Mouse (Mus musculus) limb, embryonic 15.5 days (tissue): ENCODE measurements around the gene Zan. TPM values are rescaled to one million over a fixed set of nuclear protein-coding genes. Genes with fewer than 3 reads are reported as not detected.

ENCODE experiments used
- ATAC-seq: fragments of 200-750 bp; cut with Nextera tagmentation; 2 replicates; pipeline ENCODE4 v1.8.0; 2017; ENCODE audit warnings: low read depth, moderate TSS enrichment; ENCODE audit not compliant: insufficient number of reproducible peaks, low FRiP score, low TSS enrichment
- H3K27ac ChIP-seq: fragments of 300-500 bp; sonication (generic); 2 replicates; pipeline ENCODE4 v1.5.1; 2015; ENCODE audit warnings: moderate library complexity, mild to moderate bottlenecking, inconsistent platforms
- H3K27me3 ChIP-seq: fragments of 300-500 bp; sonication (generic); 2 replicates; pipeline ENCODE4 v1.6.1; 2015; ENCODE audit warnings: inconsistent platforms
- H3K36me3 ChIP-seq: fragments of 300-500 bp; sonication (generic); 2 replicates; pipeline ENCODE4 v1.6.1; 2015; ENCODE audit warnings: inconsistent platforms
- H3K4me1 ChIP-seq: fragments of 300-500 bp; sonication (generic); 2 replicates; pipeline ENCODE4 v1.6.1; 2015; ENCODE audit warnings: inconsistent platforms
- H3K4me2 ChIP-seq: fragments of 300-500 bp; sonication (generic); 2 replicates; pipeline ENCODE4 v1.6.1; 2015; ENCODE audit warnings: mild to moderate bottlenecking, inconsistent platforms
- H3K4me3 ChIP-seq: fragments of 300-500 bp; sonication (generic); 2 replicates; pipeline ENCODE4 v1.5.1; 2015; ENCODE audit warnings: mild to moderate bottlenecking, inconsistent platforms
- H3K9ac ChIP-seq: fragments of 300-500 bp; sonication (generic); 2 replicates; pipeline ENCODE4 v1.6.1; 2015; ENCODE audit warnings: inconsistent platforms
- H3K9me3 ChIP-seq: fragments of 300-500 bp; sonication (generic); 2 replicates; pipeline ENCODE4 v1.6.1; 2016; ENCODE audit warnings: inconsistent platforms
- WGBS: fragments of 180-500 bp; shearing (Covaris S2); methylation state at CpG from one replicate; pipeline ENCODE4 v1.1.7; 2015; 5-methylcytosine and 5-hydroxymethylcytosine counted together
- polyA plus RNA-seq: library from polyadenylated mRNA; unstranded; fragments of >200 nt; fragmentation: Nextera tagmentation; extraction: Ambion mirVana; gene quantifications from 2 replicates; pipeline ENCODE4 v1.2.1, GENCODE M21; 2015

Zan gene
- polyA plus RNA-seq, 1 experiment from 2014 or later, result 0.13 TPM

DNA sequence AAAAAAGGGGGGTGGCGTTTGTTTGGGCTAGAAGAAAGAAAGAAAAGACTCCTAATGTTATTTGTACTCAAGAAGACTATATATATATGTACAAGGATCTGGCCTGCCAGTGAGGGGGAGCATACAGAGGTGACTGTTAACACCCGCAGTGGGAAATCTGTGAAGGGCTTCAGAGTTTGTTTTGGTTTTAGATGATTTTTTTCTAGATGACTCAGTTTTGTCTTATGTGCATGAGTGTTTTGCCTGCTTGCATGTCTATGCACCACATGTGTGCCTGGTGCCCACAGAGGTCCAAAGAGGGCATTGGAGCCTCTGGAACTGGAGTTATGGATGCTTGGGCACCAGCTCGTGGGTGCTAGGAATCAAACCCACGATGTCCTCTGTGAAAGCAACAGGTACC is 129.9 kb downstream of the Zan start:
- no peak for ATAC-seq
- Histone ChIP-seq H3K4me1 (peaks cover 38% of the 10 kb centered on the region), H3K4me2 (no peak overlapping the region), H3K36me3 (no peaks in the 10 kb centered on the region), H3K4me3 (no peak overlapping the region), H3K27ac (no peak overlapping the region), H3K9me3 (no peaks in the 10 kb centered on the region), H3K9ac (no peak overlapping the region), H3K27me3 (no peaks in the 10 kb centered on the region)
- WGBS, result 89% methylated on average over 4 of the region's 4 CpGs

DNA sequence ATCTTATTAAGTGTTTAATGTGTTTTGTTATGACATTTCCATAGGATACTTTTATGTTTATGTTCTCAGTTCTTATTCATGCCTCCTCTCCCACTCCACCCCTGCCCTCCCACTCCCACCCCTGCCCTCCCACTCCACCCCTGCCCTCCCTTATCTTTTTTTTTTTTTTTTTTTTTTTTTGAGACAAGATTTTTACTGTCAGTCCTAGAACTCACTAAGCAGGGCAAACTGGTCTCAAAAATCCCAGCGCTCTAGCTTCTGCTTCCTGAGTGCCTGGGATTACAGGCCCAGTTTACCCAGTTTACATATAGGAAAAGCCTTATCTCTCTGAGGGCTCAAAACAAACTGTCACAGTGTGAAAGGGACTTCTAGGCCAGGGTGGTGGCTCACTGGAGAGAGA is 130.5 kb downstream of the Zan start:
- H3K4me2 ChIP-seq, result no peak overlapping the region
- H3K9ac ChIP-seq, result no peak overlapping the region
- no peaks in the 10 kb centered on the region for H3K27me3 ChIP-seq
- WGBS, result 78% methylated on average over 1 of the region's 1 CpGs
- H3K4me3 ChIP-seq, result no peak overlapping the region
- no peaks in the 10 kb centered on the region for H3K9me3 ChIP-seq
- no peak for ATAC-seq
- no peak overlapping the region for H3K27ac ChIP-seq
- H3K36me3 ChIP-seq, result no peaks in the 10 kb centered on the region
- peaks cover 32% of the 10 kb centered on the region for H3K4me1 ChIP-seq

DNA sequence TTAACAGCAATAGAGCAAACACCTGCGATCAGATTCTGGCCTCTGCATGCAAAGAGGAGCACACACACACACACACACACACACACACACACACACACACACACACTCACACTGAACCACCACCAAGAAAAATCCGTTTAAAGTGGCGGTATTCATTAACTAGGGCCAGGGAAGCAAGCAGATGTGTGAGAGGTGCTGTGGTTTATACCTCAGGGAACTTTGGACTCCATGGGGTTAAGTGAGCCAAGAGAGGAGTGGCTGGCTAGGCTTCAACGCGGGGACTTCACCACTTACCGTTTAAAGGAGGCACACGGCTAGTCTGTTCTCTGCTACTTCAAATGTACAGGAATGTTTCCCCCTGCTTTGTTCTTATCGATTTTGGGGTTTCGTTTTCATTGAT is 131.0 kb downstream of the Zan start:
- Histone ChIP-seq H3K4me2 (no peak overlapping the region), H3K27me3 (no peaks in the 10 kb centered on the region), H3K4me1 (peaks cover 31% of the 10 kb centered on the region), H3K9ac (no peak overlapping the region), H3K27ac (0 out of 2 replicates have a peak overlapping the region, but pooled peaks have one; percentile 33), H3K4me3 (no peak overlapping the region), H3K9me3 (no peaks in the 10 kb centered on the region), H3K36me3 (no peaks in the 10 kb centered on the region)
- ATAC-seq, result no peak
- 9% methylated on average over 9 of the region's 9 CpGs for WGBS

DNA sequence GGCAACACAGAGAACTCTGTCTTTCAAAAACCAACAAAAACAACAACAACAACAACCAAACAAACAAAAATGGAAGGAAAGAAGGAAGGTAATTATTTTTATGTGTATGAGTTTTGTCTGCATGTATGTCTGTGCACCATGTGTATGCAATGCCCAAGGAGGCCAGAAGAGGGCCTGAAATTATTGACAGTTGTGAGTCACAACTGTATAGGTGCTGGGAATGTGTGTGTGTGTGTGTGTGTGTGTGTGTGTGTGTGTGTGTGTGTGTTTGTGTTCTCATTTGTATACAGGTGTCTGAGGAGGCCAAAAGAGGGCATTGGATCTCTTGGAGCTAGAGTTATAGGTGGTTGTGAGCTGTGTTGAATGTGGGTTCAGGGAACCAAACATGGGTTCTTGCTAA is 133.0 kb downstream of the Zan start:
- H3K4me1 ChIP-seq, result peaks cover 34% of the 10 kb centered on the region

DNA sequence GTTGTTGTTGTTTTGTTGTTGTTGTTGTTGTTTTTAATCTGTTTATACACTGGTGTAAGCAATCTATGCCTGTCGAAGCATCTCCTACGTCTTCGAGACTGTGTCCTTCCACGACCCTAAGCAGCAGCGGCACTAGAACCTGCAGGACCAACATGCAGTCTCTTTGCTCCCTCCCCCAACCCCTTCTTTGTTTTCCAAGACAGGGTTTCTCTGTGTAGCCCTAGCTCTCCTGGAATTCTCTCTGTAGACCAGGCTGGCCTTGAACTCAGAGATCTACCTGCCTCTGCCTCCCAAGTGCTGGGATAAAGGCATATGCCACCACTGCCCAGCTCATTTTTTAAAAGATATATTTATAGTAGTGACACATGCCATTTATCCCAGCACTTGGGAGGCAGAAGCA is 133.5 kb downstream of the Zan start:
- Histone ChIP-seq H3K36me3 (no peaks in the 10 kb centered on the region), H3K27ac (no peak overlapping the region), H3K27me3 (no peaks in the 10 kb centered on the region), H3K4me3 (no peak overlapping the region), H3K9me3 (no peaks in the 10 kb centered on the region), H3K4me2 (no peak overlapping the region), H3K9ac (no peak overlapping the region), H3K4me1 (peaks cover 32% of the 10 kb centered on the region)
- 96% methylated on average over 5 of the region's 5 CpGs for WGBS
- no peak for ATAC-seq

More for the DNA sequence above, 133.0 kb downstream of the Zan start:
- Histone ChIP-seq H3K9ac (no peak overlapping the region), H3K4me2 (no peak overlapping the region), H3K9me3 (no peaks in the 10 kb centered on the region), H3K27me3 (no peaks in the 10 kb centered on the region), H3K27ac (no peak overlapping the region), H3K4me3 (no peak overlapping the region), H3K36me3 (no peaks in the 10 kb centered on the region)
- ATAC-seq, result no peak

DNA sequence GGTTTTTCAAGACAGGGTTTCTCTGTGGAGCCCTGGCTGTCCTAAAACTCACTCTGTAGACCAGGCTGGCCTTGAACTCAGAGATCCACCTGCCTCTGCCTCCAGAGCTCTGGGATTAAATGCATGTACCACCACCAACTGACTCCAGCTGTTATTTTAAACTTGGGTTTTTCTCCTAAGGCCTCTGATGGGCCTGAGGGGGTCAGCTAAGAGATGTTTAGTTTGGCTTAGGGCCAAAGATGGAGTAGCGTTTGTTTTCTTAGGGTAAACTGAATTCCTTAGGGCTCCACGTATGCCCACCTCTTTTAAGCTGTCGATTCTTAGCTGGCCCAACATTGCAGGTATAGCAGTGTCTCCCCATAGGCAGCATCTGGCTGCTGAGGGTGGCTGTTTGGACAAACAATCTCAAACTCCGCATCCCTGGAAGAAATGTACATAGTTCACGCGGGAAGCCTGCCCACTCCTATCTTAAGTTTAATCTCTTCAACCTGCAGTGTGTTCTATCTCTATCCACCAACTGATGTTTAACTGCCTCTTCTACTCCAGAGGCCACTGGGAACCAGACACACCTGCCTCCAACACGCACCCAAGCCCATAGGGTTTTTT is 134.4 kb downstream of the Zan start:
- H3K36me3 ChIP-seq, result no peaks in the 10 kb centered on the region
- no peak overlapping the region for H3K27ac ChIP-seq
- no peak overlapping the region for H3K9ac ChIP-seq
- peaks cover 33% of the 10 kb centered on the region for H3K4me1 ChIP-seq
- H3K4me2 ChIP-seq, result no peak overlapping the region
- H3K4me3 ChIP-seq, result no peak overlapping the region
- no peak for ATAC-seq
- no peaks in the 10 kb centered on the region for H3K27me3 ChIP-seq
- no peaks in the 10 kb centered on the region for H3K9me3 ChIP-seq
- WGBS, result 64% methylated on average over 7 of the region's 7 CpGs

DNA sequence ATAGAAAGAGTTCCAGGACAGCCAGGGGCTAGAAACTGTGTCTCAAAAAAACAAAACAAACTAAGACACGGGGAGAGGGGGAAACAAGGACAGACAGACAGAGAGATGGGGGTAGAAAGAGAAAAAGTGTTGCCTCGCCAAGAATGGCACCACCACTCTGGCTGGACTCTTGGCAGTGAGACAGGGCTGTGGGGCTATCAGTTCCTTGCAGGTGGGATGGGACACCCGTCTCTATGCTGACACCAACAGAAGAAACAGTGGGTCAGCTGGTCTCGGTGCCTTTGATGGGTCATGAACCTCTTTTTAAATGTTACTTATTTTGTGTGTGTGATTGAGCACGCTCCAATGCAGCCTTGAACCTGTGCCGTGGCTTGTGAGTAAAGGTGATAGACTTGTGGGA is 136.6 kb downstream of the Zan start:
- 72% methylated on average over 6 of the region's 6 CpGs for WGBS
- Histone ChIP-seq H3K4me1 (peaks cover 27% of the 10 kb centered on the region), H3K27ac (peak overlapping the region; percentile 85; the same call in 1 of the 2 replicates), H3K36me3 (no peaks in the 10 kb centered on the region), H3K9me3 (no peaks in the 10 kb centered on the region), H3K4me3 (no peak overlapping the region), H3K27me3 (no peaks in the 10 kb centered on the region), H3K4me2 (no peak overlapping the region), H3K9ac (no peak overlapping the region)
- ATAC-seq, result no peak

DNA sequence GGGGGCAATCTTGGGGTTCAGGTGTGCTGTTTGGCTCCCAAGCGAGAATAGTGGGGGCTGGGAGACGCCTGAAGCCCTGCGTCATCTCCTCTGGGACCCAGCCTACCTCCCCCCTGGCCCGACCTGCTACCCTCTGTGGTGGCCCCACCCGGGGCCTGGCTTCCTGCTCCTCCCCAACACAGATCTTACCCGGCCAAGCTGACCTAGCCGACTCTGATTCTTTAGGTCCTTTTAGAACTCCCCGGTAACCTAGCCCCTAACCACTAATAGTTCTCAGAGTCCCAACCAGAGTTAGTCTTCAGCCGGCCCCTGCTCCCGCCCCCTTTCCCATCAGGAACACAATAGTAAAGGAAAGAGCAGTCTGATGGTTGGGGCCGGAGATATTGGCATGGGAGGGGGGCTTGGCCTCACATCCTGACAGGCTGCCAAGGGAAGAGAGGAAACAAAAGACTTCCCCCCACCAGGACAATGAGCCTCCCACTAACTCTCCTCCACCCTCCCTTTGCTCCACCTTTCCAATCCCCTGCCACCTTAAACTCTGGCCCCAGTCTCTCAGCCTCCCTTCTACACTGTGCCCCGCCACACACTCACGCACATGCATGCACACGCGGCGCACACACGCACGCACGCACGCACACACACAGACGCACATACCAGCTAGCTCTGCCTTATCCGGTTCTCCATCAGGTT is 137.4 kb downstream of the Zan start:
- 18% methylated on average over 22 of the region's 22 CpGs for WGBS
- peaks cover 23% of the 10 kb centered on the region for H3K4me1 ChIP-seq
- peak overlapping the region; percentile 43; the same call in 1 of the 2 replicates for H3K9ac ChIP-seq
- peak overlapping the region; percentile 85 for H3K27ac ChIP-seq
- H3K36me3 ChIP-seq, result no peaks in the 10 kb centered on the region
- no peaks in the 10 kb centered on the region for H3K27me3 ChIP-seq
- ATAC-seq, result peak; percentile 30; the same call in 1 of the 2 replicates
- H3K9me3 ChIP-seq, result no peaks in the 10 kb centered on the region
- H3K4me2 ChIP-seq, result peak overlapping the region; percentile 62
- H3K4me3 ChIP-seq, result peak overlapping the region; percentile 43

DNA sequence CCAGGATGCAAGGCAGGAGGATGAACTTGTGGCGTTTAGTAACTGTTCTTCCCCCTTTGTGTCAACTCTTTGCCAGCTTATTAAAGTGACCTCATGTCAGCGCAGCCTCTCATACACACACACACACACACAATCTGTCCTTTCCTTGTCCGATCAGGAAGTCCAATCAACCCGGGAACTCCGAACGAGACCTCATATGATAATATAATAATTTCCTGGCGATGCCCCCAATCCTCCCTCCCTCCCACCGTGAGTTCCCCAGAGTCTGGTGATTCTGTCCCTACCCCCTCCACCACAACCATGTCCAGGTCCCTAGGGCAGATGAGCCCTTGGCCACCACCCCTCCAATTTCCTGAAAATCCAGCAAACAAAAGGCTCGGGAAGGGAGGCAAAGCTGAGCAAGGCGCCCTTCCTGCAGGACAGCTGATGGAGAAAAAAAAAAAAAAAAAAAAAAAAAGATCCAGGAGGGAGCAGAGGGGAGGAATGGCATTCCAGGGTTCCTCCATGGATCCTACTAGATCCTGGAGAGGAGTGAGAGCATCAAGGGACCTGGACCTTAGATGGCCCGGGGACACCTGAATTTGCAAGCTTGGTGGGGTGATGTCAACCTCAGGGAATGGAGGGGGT is 138.1 kb downstream of the Zan start:
- Histone ChIP-seq H3K36me3 (no peaks in the 10 kb centered on the region), H3K4me2 (peak overlapping the region; percentile 62), H3K4me1 (peaks cover 24% of the 10 kb centered on the region), H3K9me3 (no peaks in the 10 kb centered on the region), H3K4me3 (peak overlapping the region; percentile 43), H3K27me3 (no peaks in the 10 kb centered on the region), H3K9ac (peak overlapping the region; percentile 43; the same call in 1 of the 2 replicates), H3K27ac (peak overlapping the region; percentile 85)
- ATAC-seq, result peak; percentile 3; the same call in 1 of the 2 replicates
- WGBS, result 5% methylated on average over 11 of the region's 11 CpGs

DNA sequence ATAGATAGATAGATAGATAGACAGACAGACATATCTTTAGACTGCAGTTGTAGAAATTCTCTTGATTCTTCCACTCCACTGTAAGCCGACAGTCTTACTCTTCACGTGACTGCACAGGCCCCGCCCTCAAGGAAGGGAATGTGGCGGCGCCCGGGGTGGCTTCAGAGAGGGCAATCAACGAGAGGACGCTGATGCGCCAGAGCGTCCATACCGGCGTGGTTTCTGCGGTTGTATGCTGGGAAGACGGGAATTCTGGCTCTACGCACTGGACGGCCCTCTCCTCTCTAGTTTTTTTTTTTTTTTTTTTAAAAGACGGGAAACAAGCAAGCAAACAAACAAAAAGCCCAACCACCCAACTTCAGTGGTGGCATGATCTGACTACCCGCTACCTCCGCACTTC is 138.6 kb downstream of the Zan start:
- under 1% methylated on average over 19 of the region's 19 CpGs for WGBS
- peaks cover 28% of the 10 kb centered on the region for H3K4me1 ChIP-seq
- peak overlapping the region; percentile 43; the same call in 1 of the 2 replicates for H3K9ac ChIP-seq
- peak overlapping the region; percentile 43 for H3K4me3 ChIP-seq
- peak overlapping the region; percentile 62 for H3K4me2 ChIP-seq
- H3K27me3 ChIP-seq, result no peaks in the 10 kb centered on the region
- H3K9me3 ChIP-seq, result no peaks in the 10 kb centered on the region
- H3K27ac ChIP-seq, result peak overlapping the region; percentile 85
- ATAC-seq, result peak; percentile 83
- H3K36me3 ChIP-seq, result no peaks in the 10 kb centered on the region

DNA sequence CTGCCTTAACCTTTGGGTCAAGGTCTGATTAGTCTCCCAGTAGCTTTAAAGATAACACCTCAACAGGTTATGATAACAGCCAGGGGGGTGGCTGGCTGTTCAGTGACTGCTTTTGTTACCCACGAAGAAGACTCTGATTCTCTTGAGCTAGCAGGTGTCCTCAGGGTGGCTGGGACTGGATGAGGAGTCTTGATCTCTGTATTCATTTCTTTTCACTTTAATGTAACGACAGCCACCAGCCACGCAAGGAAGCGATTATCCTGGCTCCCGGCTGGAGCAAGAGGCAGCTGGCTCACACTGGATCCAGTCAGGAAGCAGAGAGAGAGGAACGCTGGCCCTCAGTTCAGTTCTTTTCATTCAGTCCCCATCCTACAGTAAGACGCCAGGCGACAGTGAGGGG is 139.7 kb downstream of the Zan start:
- Histone ChIP-seq H3K27ac (no peak overlapping the region), H3K36me3 (no peaks in the 10 kb centered on the region), H3K27me3 (no peaks in the 10 kb centered on the region), H3K4me2 (no peak overlapping the region), H3K9me3 (no peaks in the 10 kb centered on the region), H3K4me1 (peaks cover 38% of the 10 kb centered on the region), H3K4me3 (no peak overlapping the region), H3K9ac (no peak overlapping the region)
- no peak for ATAC-seq
- 37% methylated on average over 8 of the region's 8 CpGs for WGBS

GRCm38 (mm10) chr5:137335066-137335465 is 141.8 kb downstream of the Zan start:
- no peaks in the 10 kb centered on the region for H3K9me3 ChIP-seq
- H3K36me3 ChIP-seq, result no peaks in the 10 kb centered on the region; the same call in 1 of the 2 replicates
- H3K4me1 ChIP-seq, result peaks cover 41% of the 10 kb centered on the region
- no peak overlapping the region for H3K9ac ChIP-seq
- H3K27me3 ChIP-seq, result no peaks in the 10 kb centered on the region
- no peak overlapping the region for H3K4me3 ChIP-seq
- no peak overlapping the region for H3K27ac ChIP-seq
- WGBS, result 64% methylated on average over 6 of the region's 6 CpGs
- no peak for ATAC-seq
- no peak overlapping the region for H3K4me2 ChIP-seq
